Comparison of ENCODE assay signal across 12 mouse cellular contexts in genomic region chr17:28363507-28363906, GRCm38 (mm10). TPM values are rescaled to one million over a fixed set of nuclear protein-coding genes. Genes with fewer than 3 reads are reported as not detected.
DNase-seq lines count a peak whose midpoint lies in the region; ATAC-seq and TF ChIP-seq lines count a peak whose summit lies in the region.
"Had no signal": no experiment of that assay in that cellular context is flagged by ENCODE, and none has a peak within 500 bp of the region (broad histone marks: within the 10 kb centered on the region; RNA-seq: fewer than 3 reads in every experiment).

No protein-coding gene starts in this region.

- no peaks in the 10 kb centered on the region for H3K36me3 ChIP-seq in forebrain, embryonic 10.5 days (replicated peaks)
- no peaks in the 10 kb centered on the region for H3K36me3 ChIP-seq in forebrain, postnatal 0 days (ENCODE audit: insufficient read depth)
- H3K36me3 ChIP-seq in kidney, embryonic 16.5 days (ENCODE audit: insufficient read depth, low read length) = no peaks in the 10 kb centered on the region
- H3K36me3 ChIP-seq in E14TG2a.4 (ENCODE audit: insufficient read depth, low read length) = no peaks in the 10 kb centered on the region
- no peaks in the 10 kb centered on the region for H3K36me3 ChIP-seq in hindbrain, postnatal 0 days (ENCODE audit: insufficient read depth, low read length)

- 0 out of 2 replicates have a peak overlapping the region, but pooled peaks have one; percentile 77 for H3K27ac ChIP-seq in forebrain, embryonic 10.5 days
- H3K27ac ChIP-seq in forebrain, postnatal 0 days (ENCODE audit: low read depth, low read length) = no peak overlapping the region
- no peak overlapping the region for H3K27ac ChIP-seq in kidney, embryonic 16.5 days (ENCODE audit: low read length)
- no peak overlapping the region for H3K27ac ChIP-seq in hindbrain, postnatal 0 days

- peak overlapping the region; percentile 54 for H3K4me3 ChIP-seq in forebrain, embryonic 10.5 days
- H3K4me3 ChIP-seq in forebrain, postnatal 0 days (ENCODE audit: low read depth, low read length) = no peak overlapping the region; the same call in 1 of the 2 replicates
- 0 out of 2 replicates have a peak overlapping the region, but pooled peaks have one; percentile 31 for H3K4me3 ChIP-seq in kidney, embryonic 16.5 days (ENCODE audit: low read length)
- peak overlapping the region; percentile 78 for H3K4me3 ChIP-seq in E14TG2a.4 (replicated peaks; ENCODE audit: low read length)
- H3K4me3 ChIP-seq in hindbrain, postnatal 0 days (ENCODE audit: low read length) = no peak overlapping the region; the same call in 1 of the 2 replicates

- no peak overlapping the region for H3K9ac ChIP-seq in forebrain, postnatal 0 days
- peak overlapping the region; percentile 58; the same call in 1 of the 2 replicates for H3K9ac ChIP-seq in kidney, embryonic 16.5 days (replicated peaks; ENCODE audit: low read length)
- no peak overlapping the region for H3K9ac ChIP-seq in hindbrain, postnatal 0 days (replicated peaks; ENCODE audit: low read length)

- H3K4me1 ChIP-seq in forebrain, embryonic 10.5 days = peaks cover 38% of the 10 kb centered on the region
- H3K4me1 ChIP-seq in forebrain, postnatal 0 days (ENCODE audit: insufficient read depth) = 0 out of 2 replicates have a peak, but pooled peaks cover 9% of the 10 kb centered on the region
- H3K4me1 ChIP-seq in kidney, embryonic 16.5 days (ENCODE audit: insufficient read depth, low read length) = peaks cover 28% of the 10 kb centered on the region
- H3K4me1 ChIP-seq in E14TG2a.4 (replicated peaks; ENCODE audit: low read depth, low read length) = peaks cover 69% of the 10 kb centered on the region
- H3K4me1 ChIP-seq in hindbrain, postnatal 0 days (ENCODE audit: insufficient read depth, low read length) = no peaks in the 10 kb centered on the region; the same call in 1 of the 2 replicates

- H3K27me3 ChIP-seq in forebrain, embryonic 10.5 days (ENCODE audit: poor library complexity, severe bottlenecking) = peaks cover 85% of the 10 kb centered on the region
- peaks cover 38% of the 10 kb centered on the region for H3K27me3 ChIP-seq in forebrain, postnatal 0 days (ENCODE audit: insufficient read depth, low read length)
- peaks cover 28% of the 10 kb centered on the region for H3K27me3 ChIP-seq in kidney, embryonic 16.5 days (ENCODE audit: insufficient read depth, low read length)
- peaks cover 60% of the 10 kb centered on the region for H3K27me3 ChIP-seq in E14TG2a.4 (ENCODE audit: insufficient read depth, low read length)
- H3K27me3 ChIP-seq in hindbrain, postnatal 0 days (ENCODE audit: insufficient read depth, low read length) = peaks cover 30% of the 10 kb centered on the region

- ATAC-seq in forebrain, postnatal 0 days = no peak
- no peak for ATAC-seq in kidney, embryonic 16.5 days (ENCODE audit: low FRiP score, low TSS enrichment)
- no peak for ATAC-seq in hindbrain, postnatal 0 days

- no peaks in the 10 kb centered on the region for H3K9me3 ChIP-seq in forebrain, embryonic 10.5 days
- H3K9me3 ChIP-seq in forebrain, postnatal 0 days (ENCODE audit: low read length) = no peaks in the 10 kb centered on the region
- no peaks in the 10 kb centered on the region for H3K9me3 ChIP-seq in kidney, embryonic 16.5 days (ENCODE audit: low read length)
- H3K9me3 ChIP-seq in E14TG2a.4 (ENCODE audit: low read length) = no peaks in the 10 kb centered on the region
- H3K9me3 ChIP-seq in hindbrain, postnatal 0 days (ENCODE audit: low read length) = no peaks in the 10 kb centered on the region

- DNase-seq in forebrain, embryonic 10.5 days (ENCODE audit: extremely low spot score, low spot score) = no peak
- DNase-seq in forebrain, postnatal 0 days = no peak
- no peak for DNase-seq in kidney, adult 18-20 months
- no peak for DNase-seq in hindbrain, postnatal 0 days (ENCODE audit: low spot score)
- no peak for DNase-seq in thymus, postnatal 14 days
- no peak for DNase-seq in cerebellum, adult 18-20 months
- DNase-seq: adrenal gland, adult 8-10 months; gastrocnemius, postnatal 14 days; kidney, postnatal 36 days; lung, postnatal 4 days had no signal

- WGBS in forebrain, embryonic 10.5 days = 9% methylated on average over 6 of the region's 6 CpGs
- WGBS in forebrain, postnatal 0 days = 26% methylated on average over 6 of the region's 6 CpGs
- 14% methylated on average over 6 of the region's 6 CpGs for WGBS in kidney, embryonic 16.5 days
- WGBS in hindbrain, postnatal 0 days = 15% methylated on average over 6 of the region's 6 CpGs

- no peak overlapping the region for H3K4me2 ChIP-seq in forebrain, postnatal 0 days (ENCODE audit: low read depth)
- H3K4me2 ChIP-seq in kidney, embryonic 16.5 days (replicated peaks; ENCODE audit: low read depth, low read length) = peak overlapping the region; percentile 60
- peak overlapping the region; percentile 54; the same call in 1 of the 2 replicates for H3K4me2 ChIP-seq in hindbrain, postnatal 0 days (ENCODE audit: low read depth, low read length)

- TF ChIP-seq CTCF in forebrain, postnatal 0 days (IDR thresholded peaks at IDR 0.05; ENCODE audit: low read depth) = no peak
- no peak for TF ChIP-seq CTCF in E14TG2a.4 (conservative IDR thresholded peaks at IDR 0.05; ENCODE audit: low read length)
- no peak for TF ChIP-seq CTCF in hindbrain, postnatal 0 days (IDR thresholded peaks at IDR 0.05; ENCODE audit: low read depth)

RNA-seq across cellular contexts. Expression of gene Tulp1, which starts 1.5 kb away (rescaled TPM):
- 3.5 and 3.8 TPM in 2 replicates for polyA plus RNA-seq in forebrain, embryonic 10.5 days (2016; fragmentation: Nextera tagmentation; extraction: Ambion mirVana)
- 1.2 and 1.8 TPM in 2 replicates for total RNA-seq in forebrain, postnatal 0 days (2014; rRNA removed)
- 0.86 and 1.5 TPM in 2 replicates for polyA plus RNA-seq in forebrain, postnatal 0 days (2015; fragmentation: Nextera tagmentation; extraction: Ambion mirVana)
- polyA plus RNA-seq in kidney, embryonic 16.5 days (2015; fragmentation: Nextera tagmentation; extraction: Ambion mirVana) = 6.4 and 8.7 TPM in 2 replicates
- total RNA-seq in hindbrain, postnatal 0 days (2014; rRNA removed) = 1.4 TPM in 1 of 2 replicates, not detected in the other
- 1.8 and 2.0 TPM in 2 replicates for polyA plus RNA-seq in hindbrain, postnatal 0 days (2015; fragmentation: Nextera tagmentation; extraction: Ambion mirVana)
- total RNA-seq: gastrocnemius, postnatal 14 days had no signal

RNA-seq across cellular contexts. Expression of gene Tead3, which starts 12.9 kb away (rescaled TPM):
- 5.2 and 5.5 TPM in 2 replicates for polyA plus RNA-seq in forebrain, embryonic 10.5 days (2016; fragmentation: Nextera tagmentation; extraction: Ambion mirVana)
- total RNA-seq in forebrain, postnatal 0 days (2014; rRNA removed) = 4.5 and 4.8 TPM in 2 replicates
- polyA plus RNA-seq in forebrain, postnatal 0 days (2015; fragmentation: Nextera tagmentation; extraction: Ambion mirVana) = 1.1 and 1.4 TPM in 2 replicates
- polyA plus RNA-seq in kidney, embryonic 16.5 days (2015; fragmentation: Nextera tagmentation; extraction: Ambion mirVana) = 10.7 and 11.5 TPM in 2 replicates
- total RNA-seq in hindbrain, postnatal 0 days (2014; rRNA removed) = 6.5 and 9.4 TPM in 2 replicates
- polyA plus RNA-seq in hindbrain, postnatal 0 days (2015; fragmentation: Nextera tagmentation; extraction: Ambion mirVana) = 1.3 and 1.7 TPM in 2 replicates

RNA-seq across cellular contexts. Expression of gene Rpl10a, which starts 35.2 kb away (rescaled TPM):
- polyA plus RNA-seq in forebrain, embryonic 10.5 days (2016; fragmentation: Nextera tagmentation; extraction: Ambion mirVana) = 511 and 540 TPM in 2 replicates
- total RNA-seq in forebrain, postnatal 0 days (2014; rRNA removed) = 1,161 and 1,582 TPM in 2 replicates
- polyA plus RNA-seq in forebrain, postnatal 0 days (2015; fragmentation: Nextera tagmentation; extraction: Ambion mirVana) = 366 and 462 TPM in 2 replicates
- 543 and 653 TPM in 2 replicates for polyA plus RNA-seq in kidney, embryonic 16.5 days (2015; fragmentation: Nextera tagmentation; extraction: Ambion mirVana)
- total RNA-seq in hindbrain, postnatal 0 days (2014; rRNA removed) = 699 and 1,071 TPM in 2 replicates
- polyA plus RNA-seq in hindbrain, postnatal 0 days (2015; fragmentation: Nextera tagmentation; extraction: Ambion mirVana) = 337 and 355 TPM in 2 replicates

RNA-seq across cellular contexts. Expression of gene Fance, which starts 50.2 kb away (rescaled TPM):
- polyA plus RNA-seq in forebrain, embryonic 10.5 days (2016; fragmentation: Nextera tagmentation; extraction: Ambion mirVana) = 31.6 and 32.5 TPM in 2 replicates
- 32.5 and 35.2 TPM in 2 replicates for total RNA-seq in forebrain, postnatal 0 days (2014; rRNA removed)
- polyA plus RNA-seq in forebrain, postnatal 0 days (2015; fragmentation: Nextera tagmentation; extraction: Ambion mirVana) = 31.2 and 31.4 TPM in 2 replicates
- polyA plus RNA-seq in kidney, embryonic 16.5 days (2015; fragmentation: Nextera tagmentation; extraction: Ambion mirVana) = 32.3 and 34.0 TPM in 2 replicates
- 38.7 and 46.5 TPM in 2 replicates for total RNA-seq in hindbrain, postnatal 0 days (2014; rRNA removed)
- 23.6 and 27.2 TPM in 2 replicates for polyA plus RNA-seq in hindbrain, postnatal 0 days (2015; fragmentation: Nextera tagmentation; extraction: Ambion mirVana)

Comparison
In these comparisons a context has a peak if more than half of its experiments do, and no peak if none do; other contexts are left out.
1. H3K4me3 ChIP-seq: peak in forebrain, embryonic 10.5 days (single experiment), kidney, embryonic 16.5 days (single experiment) and E14TG2a.4 (single experiment); none in forebrain, postnatal 0 days (single experiment) and hindbrain, postnatal 0 days (single experiment).